Mouse (Mus musculus) heart, adult 11 months (tissue): ENCODE measurements around the gene Ric3.

ENCODE experiments used
- DNase-seq: peaks from one replicate; pipeline ENCODE4 v3.0.0; 2022

Ric3 gene

DNA sequence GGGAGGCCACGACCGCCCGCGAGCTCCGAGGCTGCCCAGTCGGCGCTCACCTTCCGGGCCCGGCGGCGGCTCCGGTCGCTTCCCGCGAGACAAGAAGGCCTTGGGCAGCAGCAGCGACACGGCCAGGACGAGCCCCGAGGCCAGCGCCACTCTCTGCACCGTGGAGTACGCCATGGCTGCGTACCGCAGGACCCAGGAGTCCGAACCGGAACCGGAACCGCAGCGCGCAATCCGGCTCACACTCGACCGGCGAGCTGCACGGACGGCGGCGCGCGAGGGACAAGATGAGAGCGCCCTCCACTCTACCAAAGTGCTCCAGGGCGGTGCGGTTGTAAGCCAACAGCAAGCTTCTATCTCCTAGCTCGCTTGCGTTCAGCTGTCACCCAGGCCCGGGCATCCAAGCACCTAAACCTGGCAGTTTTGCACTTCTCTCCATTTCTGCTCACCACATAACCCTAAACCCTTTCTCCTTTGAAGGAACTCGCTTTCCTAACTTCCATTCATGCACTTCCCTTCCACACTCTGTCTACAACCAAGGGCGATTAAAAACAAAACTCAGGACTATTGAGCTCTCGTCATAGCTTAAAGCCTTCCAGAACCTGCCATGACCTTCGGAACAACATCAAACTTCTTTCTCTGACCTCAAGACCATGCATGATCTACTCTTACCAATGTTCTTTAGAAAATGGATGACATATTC is at the start of gene Ric3:
TSS of gene Ric3 (minus strand) at position 219 of the 700 bp plus-strand sequence.
- DNase-seq: peak; percentile 95

DNA sequence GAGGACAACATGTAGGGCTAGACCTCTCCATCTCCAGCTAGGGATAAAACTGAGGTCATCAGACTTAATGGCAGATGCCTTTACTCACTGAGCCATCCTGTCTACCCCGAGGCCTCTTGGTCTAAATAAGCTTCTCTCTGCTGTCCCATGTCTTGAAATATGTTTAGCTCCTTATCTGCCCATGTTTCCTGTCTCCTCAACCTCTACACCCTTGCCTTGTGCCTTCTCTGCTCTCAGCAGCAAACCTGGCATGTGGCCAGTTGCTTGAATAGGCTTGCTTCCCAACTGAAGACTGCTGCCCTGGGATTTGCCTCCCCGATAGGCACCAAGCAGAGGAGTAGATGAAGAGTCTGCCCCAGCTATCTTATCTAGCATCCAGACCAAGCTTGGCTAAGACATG is 48.4 kb upstream of the Ric3 start:
- peak; percentile 37 for DNase-seq

DNA sequence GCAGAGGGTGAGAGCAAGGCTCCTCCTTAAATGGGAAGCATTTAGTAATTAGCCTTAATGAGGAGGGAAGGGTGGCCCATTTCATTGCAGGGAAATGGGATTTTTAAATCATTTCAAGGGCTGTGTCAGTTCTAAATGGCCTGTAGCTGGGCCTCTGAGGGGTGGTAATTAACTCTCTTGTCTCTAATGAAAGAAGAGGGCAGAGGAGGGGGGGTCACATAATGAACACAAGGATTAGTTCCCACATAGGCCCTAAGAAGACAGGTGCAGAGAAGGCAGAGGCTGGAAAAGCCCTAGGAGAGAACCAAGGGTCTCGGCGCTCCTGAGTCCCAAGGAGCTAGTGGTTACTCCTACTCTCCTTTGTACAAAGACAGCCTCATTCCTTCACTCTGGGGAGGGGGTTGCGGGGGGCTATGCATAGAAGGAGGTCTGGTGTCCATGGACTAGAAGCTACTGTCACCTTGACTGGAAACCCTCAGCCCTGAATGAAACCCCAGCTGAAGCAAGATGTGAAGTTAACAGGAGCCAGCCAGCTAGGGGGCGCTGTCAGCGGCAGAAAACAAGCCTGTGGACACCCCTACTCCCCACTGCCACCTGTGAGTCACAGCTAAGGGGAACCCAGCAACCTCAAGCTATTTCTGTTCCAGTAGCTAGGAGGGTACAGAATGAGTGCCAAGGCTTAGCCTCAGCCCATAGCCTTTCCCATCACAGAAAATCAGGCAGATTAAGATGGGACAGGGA is 47.0 kb upstream of the Ric3 start:
- DNase-seq: peak; percentile 55

DNA sequence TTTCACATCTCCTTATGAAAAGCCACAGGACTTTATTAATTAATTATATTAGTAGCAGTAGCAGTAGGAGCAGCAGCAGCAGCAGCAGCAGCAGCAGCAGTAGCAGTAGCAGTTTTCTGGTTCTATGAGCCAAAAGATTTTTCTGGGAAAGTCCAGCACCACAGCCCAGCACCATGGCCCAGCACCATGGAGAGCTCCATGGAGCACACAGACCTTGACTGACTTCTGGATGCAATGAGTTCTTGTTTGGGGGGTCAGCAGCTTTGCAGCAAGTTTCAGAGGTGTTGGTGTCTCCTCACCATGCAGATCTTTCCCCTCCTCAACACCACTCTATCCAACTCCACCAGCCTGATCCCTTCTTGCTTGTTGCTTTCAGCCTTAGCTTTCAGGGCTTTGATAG is 46.3 kb upstream of the Ric3 start:
- DNase-seq: peak; percentile 49

DNA sequence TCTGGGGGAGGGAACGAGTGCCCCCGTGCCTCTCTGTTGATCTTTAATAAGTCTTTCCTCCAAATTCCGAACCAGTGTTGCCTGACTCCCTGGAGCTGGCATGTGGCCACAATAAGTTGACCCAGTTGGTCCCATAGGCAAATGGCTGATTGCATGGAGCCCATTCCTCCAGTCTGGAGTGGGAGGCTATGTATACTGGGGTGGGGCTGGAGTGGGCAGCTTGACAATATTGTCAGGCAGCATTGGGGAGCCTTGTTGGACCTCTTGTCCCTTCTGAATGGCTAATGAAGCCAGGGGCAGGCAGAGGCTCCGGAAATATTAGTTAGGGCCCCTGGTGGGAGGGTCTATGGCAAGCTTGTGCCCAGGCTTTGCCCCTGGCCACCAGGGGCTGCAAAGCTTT is 32.8 kb upstream of the Ric3 start:
- DNase-seq: peak; percentile 88

DNA sequence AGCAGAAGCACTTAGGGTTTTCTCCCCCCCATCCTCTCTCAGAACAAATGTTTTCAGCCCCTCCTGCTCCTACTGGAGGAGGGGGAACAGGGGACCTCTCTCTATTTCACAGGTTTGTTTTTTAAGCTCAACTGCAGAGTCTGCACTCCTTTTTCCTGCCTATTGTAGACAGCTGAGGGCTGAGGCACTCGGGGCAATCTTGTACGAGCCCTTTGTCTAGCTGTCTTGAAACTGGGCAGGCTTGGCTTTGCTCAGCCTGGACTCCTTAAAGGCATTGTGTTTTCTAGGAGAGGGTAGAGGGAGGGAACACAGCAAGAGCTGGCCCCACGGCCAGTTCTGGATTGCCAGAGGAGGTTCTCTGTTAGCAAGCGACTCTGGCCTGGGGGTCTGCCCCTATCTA is 32.4 kb upstream of the Ric3 start:
- peak; percentile 1 for DNase-seq

DNA sequence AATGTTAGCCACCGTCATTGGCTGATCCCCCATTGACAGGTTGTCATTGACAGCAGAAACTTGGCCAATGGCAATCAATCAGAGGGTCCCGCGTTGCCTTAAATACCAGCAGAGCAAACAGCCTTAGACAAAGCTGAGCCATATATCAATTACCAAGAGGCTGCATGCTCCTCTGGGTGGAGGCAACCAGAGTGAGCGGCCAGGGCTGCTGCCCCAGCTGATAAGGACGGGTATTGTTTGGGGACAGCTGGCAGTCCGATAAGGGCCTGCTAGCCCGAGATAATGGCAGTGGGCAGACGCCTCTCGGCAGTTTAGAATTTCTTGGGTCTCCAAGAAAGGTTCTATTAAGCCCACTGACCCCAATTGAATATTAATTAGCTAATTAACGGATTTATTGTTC is 31.8 kb upstream of the Ric3 start:
- peak; percentile 87 for DNase-seq

DNA sequence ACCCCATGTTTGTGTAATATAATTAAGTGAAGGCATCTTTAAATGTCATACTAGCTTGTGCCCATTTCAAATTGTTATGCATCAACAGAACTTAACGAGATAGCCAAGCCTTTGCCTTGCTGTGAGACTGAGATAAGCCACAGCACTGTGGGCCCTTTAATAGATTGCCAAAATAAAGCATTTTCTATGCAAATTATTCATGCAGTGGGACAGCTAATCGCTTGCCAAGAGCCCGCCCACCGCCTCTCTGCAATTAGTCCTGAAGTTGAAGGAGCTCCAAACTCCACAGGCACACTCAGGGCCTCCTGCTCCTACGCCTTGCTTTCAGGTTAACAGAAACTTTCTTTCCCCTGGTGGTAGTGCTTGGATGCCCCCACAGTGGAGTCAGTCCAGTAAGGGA is 27.9 kb upstream of the Ric3 start:
- peak; percentile 83 for DNase-seq

DNA sequence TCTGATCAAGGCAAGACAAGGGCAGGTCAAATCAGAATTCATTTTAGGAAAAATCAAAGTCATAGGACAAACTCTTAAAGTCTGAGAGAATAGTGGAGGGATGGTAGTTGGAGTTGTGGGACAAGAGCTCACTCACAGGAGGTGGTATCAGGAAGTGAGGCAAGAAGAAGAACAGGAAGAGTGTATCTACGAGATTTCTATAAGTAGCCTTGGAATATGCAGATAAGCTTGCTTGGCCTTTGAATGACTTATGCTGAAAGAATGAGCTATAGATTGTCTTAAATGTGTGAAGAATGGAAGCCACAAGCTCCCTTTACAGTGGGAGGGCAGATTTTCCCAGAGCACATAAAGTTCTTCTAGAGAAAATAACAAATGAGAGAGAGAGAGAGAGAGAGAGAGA is 21.8 kb upstream of the Ric3 start:
- DNase-seq: no peak

DNA sequence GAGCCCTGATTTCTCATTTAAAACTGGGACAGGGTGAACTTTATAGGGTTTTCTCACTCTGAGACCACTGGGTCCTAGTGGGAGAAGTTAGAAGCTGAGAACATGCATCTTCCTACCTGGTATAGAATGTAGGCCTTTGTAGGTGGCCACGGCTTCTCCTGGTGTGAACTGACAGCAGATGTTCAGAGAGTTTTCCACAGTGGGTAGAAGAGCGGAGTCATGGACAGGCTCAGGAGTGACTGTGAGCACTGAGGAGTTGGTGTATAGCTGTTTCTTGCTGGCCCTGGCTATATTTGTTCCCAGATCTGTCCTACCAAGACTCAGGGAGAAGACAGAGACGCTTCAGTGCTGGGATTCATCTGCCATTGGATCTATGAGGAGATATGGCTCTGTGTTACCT is 18.0 kb upstream of the Ric3 start:
- peak; percentile 33 for DNase-seq

DNA sequence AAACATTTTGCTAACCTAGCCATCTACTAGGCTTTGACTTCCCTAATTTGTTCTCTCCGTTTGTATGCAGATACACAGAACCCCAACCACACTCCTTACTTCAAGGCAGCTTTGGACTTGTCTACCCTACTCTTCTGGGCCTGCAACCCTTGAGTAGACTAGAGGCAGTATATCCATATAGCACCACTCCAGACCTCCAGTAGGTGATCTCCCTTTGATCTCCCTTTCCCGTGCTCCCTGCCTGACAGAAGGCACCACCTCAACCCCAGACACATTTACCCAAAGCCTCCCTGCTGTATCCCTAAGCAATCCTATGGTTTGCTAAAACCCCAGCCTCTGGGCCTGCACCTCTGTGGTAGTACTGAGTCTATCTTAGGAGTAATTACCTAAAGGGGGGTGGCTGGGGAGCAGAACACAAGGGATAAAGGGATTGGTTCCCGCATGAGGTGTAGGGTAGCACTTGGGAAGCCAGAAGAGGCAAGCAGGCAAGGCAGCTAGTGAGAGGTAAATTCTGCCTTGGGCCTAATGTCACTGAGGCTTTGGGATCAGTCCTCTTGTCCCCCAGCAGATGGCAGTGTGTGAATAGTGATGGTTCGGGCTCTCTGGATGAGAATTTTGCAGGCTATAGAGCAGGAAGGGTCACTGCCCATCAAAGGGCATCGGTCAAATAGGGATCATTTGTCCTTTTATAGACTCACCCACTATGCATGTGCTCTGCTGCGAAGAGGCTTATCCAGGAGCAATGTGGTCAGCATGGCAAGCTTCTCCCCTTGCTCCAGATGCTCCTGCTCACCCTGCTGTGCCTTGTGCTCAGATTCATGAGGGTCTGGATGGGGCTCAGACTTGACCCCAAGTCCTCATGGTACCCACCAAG is 15.3 kb upstream of the Ric3 start:
- peak; percentile 70 for DNase-seq

DNA sequence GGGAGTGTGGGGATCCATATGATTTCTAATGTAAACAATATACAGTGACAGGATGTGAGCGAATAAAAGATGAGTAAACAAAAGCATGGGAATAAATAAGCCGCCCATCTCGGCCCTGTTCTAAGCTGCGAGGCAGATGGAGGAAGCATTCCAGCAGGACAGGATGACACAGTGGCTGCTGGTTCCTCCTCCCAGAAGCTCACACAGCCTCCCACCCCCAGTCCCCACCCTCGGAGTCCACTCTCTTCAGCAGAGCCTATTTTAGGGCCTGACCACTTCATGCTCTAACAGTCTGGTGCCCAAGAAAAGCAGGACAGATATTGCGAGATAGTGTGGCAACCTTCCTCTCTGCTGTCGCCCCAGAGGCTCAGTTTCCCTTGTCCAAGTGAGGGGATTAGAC is 14.1 kb upstream of the Ric3 start:
- DNase-seq: peak; percentile 50

DNA sequence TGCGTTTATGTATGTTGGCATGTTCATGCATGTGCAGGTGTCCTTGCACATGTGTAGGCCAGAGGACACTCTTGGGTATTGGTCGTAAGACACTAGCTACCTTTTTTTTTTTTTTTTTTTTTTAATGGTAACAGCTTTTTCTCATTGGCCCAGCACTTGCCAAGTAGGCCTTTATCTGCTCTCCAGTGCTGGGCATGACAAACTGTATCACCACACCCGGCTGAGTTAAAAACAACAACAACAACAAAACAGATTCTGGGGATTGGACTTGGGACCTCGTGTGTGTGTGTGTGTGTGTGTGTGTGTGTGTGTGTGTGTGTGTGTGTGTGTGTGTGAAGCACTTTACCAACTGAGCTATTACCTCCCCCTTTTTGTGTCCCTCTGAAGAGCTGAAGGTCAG is 13.5 kb upstream of the Ric3 start:
- DNase-seq: peak; percentile 30

DNA sequence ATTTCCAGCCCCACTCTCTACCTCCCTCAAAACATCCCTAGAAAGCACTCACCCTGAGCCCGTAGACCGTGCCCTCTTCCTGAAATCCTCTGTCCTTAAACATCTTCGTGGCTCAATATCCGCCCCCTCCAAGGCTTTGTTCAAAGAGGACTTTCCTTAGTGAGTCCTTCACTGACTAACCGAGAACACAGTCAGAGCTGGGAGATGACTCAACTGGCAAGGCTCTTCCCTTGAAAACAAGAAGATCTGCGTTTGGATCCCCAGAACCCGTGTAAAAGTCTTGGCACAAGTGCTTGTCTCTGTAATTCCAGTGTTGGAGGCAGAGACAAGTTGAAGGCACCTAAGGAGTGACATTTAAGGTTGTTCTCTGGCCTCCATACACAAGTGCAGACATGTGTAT is 11.2 kb upstream of the Ric3 start:
- DNase-seq: peak; percentile 58

DNA sequence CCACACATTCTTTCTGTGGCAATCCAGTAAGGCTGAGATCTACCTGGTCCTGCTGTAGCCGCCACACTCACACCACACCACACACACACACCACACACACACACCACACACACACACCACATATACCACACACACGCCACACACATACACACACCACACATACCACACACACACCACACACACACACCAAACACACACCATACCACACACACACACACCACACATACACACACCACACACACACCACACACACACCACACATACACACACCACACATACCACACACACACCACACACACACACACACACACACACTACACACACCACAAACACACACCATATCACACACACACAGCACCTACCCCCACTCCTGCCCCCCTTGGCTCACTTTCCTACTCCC is 8.2 kb upstream of the Ric3 start:
- peak; percentile 51 for DNase-seq

DNA sequence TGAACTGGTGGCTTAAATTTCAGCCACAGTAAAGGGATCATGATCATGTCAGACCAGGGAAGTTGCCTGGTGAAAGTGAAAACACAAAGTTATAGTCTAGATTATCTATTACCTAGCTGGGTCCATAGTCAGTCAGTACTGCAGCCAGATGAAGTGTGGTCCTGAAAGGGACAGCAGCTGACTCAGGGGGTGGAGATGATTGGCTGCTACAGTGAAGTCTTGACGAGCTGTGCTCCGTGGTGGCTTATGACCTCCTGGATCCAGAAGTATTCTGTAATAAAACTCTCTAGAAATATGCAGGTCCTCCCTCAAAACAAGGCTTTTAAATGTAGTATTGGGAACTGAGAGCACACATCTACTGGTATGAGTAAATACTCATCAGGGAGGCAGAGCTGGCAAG is 3.8 kb upstream of the Ric3 start:
- DNase-seq: peak; percentile 66

DNA sequence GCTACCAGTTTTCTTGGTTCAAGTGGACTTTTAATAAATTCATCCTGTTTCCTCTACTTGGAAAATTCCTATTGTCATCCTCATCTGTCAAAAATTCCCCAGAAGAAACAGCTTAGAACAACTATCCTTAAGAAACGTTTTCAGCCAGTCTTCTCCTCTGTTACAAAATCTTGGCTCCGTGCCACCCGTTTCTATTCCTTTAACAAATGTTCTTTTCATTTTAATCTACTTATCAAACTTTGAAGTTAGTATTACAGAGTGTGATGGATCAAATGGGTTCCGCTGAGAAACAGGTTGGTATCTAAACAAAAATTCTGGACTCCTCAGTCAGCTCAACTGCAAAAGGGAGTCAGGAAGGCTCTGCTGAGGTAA is 668 bp upstream of the Ric3 start:
- DNase-seq: no peak

DNA sequence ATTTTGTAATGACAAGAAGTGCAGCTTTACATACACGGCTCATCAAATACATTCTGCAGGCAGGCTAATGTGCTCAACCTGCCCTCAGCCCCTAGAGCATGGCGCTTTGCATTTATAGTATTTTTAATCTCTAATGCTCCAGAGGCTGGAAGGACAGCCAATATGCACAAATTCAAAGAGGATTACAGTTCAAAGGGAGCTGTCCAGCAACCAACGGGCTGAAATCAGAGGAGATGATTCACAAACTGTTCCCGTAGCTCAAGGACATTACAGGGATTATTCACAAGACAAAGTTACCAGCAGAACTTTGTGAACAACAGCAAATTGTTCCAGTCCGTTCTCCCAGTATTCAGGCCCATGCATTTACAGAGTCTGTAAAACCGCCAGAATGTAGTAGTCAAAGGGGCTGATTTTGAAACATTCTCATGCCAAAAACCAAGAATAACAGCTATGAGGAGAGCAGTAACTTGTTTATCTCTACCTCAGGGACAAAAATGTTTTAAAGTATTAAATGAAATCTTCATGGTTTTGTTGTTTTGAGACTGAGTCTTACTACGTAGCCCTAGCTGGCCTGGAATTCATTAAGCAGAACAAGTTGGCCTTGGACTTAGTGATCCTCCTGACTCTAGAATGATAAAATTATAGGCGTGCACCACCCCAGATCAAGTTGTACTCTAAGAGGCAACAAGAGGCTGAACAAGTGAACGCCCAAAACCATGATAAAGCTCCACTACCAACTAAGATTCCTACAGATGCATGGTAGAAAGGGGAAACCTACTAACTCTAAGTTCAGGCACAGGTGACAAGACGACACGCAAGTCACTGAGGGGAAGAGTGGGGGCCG is 640 bp downstream of the Ric3 start:
- DNase-seq: peak; percentile 39

DNA sequence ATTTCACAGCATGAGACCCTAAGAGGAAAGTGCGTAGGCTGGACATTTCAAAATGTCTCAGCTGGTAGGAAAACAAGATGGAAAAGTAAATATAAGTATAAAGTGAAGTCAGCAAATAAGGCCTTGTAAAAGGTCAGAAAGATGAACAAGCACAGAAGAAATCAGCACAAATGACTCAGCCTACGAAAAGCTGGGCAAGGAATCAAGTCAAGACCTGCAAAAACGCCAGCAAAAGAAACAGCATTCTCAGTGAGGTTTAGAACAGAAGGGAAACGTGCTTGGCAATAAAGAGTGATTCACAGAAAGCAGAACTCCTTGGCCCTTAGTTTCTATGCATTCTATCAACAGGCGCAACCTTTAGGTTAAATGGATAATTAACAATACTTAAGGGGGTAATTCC is 10.8 kb downstream of the Ric3 start:
- peak; percentile 10 for DNase-seq

DNA sequence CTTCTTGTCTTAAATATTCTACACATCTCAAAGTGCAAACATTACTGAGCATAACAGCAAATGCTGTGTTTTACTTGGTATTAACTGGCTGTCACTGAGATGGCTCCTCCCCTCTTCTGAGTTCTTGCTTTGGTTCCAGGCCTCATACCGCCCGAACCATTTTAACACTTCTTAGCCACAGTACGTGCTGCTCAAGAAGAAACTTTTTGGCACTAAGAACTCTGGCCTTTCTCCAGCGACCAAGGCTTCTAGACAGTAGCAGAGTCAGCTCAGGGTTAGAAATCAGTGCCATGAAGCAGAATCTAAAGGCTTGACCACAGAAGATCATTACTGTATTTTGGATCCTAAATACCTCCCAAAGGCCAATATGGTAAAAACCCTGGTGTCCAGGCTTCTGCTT is 13.5 kb downstream of the Ric3 start:
- DNase-seq: peak; percentile 24

DNA sequence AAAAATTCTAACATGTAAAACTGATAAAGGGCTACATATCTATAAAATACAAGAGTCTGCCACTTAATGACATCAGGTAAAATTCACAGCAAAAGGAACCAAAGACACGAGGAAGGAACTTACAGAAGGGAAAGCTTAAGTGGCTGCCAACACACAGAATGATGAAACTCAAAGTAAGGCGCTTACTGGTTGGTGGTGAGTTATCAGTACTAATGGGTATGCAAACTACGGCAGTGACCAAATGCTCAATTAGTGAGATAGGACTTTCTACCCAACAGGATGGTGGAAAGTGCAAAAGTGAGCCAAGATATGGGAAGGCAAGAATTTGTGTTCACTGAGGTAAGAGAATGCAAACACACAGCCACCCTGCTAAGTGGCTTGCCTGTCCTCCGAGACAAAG is 23.6 kb downstream of the Ric3 start:
- peak; percentile 71 for DNase-seq

DNA sequence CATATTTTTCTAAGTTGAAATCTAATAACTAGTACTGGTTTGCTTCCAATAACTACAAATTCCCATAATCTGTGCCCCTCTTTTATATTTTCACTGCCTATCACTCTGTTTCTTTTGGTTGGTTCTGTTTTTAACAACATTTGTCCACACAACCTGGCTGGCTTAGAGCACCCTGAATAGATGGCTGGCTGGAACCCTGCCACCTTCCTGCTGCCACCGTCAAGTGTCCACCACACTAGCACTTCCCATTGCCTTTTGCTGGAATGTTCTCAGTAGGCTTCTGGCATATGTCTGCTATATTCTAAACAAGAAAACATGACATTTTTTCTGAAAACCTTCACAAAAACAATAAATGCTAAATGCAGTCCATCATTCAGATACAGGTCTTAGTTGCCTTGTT is 32.3 kb downstream of the Ric3 start:
- DNase-seq: peak; percentile 56

DNA sequence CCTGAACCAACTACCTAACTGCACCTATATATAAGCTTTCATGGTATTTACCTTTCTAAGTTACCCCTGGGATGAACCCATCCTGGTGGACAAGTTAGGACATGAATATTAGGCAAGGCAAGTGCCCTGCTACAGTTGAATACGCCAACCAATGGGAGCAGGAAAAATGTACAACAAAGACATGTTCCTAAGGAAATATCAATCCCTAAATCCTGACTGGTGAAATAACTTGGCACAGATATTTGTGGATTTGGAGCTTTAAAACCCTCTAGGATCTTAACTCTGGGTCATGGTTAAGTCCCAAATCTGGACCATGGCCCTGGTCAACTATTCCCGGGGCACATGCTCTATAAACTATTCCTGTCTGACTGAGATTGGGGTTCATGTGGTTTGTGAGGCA is 37.3 kb downstream of the Ric3 start:
- DNase-seq: peak; percentile 23
